Mouse (Mus musculus) inflammation-experienced regulatory T-cells, adult 6 months (primary cell): ENCODE results near the gene Trp63. TPM values are rescaled to one million over a fixed set of nuclear protein-coding genes. Genes with fewer than 3 reads are reported as not detected.
"Not testable (repeated sequence)": the region's sequence is repeated elsewhere in the genome, so short reads cannot be mapped to it uniquely, and the experiment has no call there.

Experiments
- ATAC-seq: one replicate; pipeline ENCODE4 v1.8.0; 2017
- polyA plus RNA-seq, 3 experiments: library from polyadenylated mRNA; unstranded; fragments of 100-300 nt; shearing (Covaris generic); gene quantifications; one replicate each; pipeline ENCODE4 v1.2.1; 2017

Gene Trp63
- polyA plus RNA-seq, result under 1 TPM in 1 of 3 experiments, not detected in 2; 0.26 TPM

- ATAC-seq, result no peak
These were observed at the start of gene Trp63 for GRCm38 (mm10) chr16:25683531-25684248. Gene Trp63 (plus strand): TSS chr16:25683763.

GRCm38 (mm10) chr16:25644716-25645115, 38.8 kb upstream of the Trp63 start:
- ATAC-seq, result not testable (repeated sequence)

GRCm38 (mm10) chr16:25660510-25661235, 22.9 kb upstream of the Trp63 start:
- ATAC-seq, result no peak

- no peak for ATAC-seq
These were observed 20.4 kb upstream of the Trp63 start for GRCm38 (mm10) chr16:25663116-25663515.

- no peak for ATAC-seq
These were observed 9.6 kb upstream of the Trp63 start for GRCm38 (mm10) chr16:25673861-25674440.

- no peak for ATAC-seq
These were observed 3.2 kb upstream of the Trp63 start for GRCm38 (mm10) chr16:25680369-25680768.

- no peak for ATAC-seq
These were observed 1.0 kb upstream of the Trp63 start for GRCm38 (mm10) chr16:25682533-25682932.

GRCm38 (mm10) chr16:25684572-25684971, 1.0 kb downstream of the Trp63 start:
- ATAC-seq, result no peak

- no peak for ATAC-seq
These were observed 7.0 kb downstream of the Trp63 start for GRCm38 (mm10) chr16:25690612-25691011.

GRCm38 (mm10) chr16:25701252-25701651, 17.7 kb downstream of the Trp63 start:
- ATAC-seq, result no peak

GRCm38 (mm10) chr16:25706260-25706659, 22.7 kb downstream of the Trp63 start:
- no peak for ATAC-seq

- ATAC-seq, result no peak
These were observed 32.2 kb downstream of the Trp63 start for GRCm38 (mm10) chr16:25715790-25716189.

GRCm38 (mm10) chr16:25723131-25723530, 39.6 kb downstream of the Trp63 start:
- ATAC-seq, result no peak

GRCm38 (mm10) chr16:25727001-25727400, 43.4 kb downstream of the Trp63 start:
- no peak for ATAC-seq

GRCm38 (mm10) chr16:25727957-25728506, 44.5 kb downstream of the Trp63 start:
- ATAC-seq, result no peak

- no peak for ATAC-seq
These were observed 53.3 kb downstream of the Trp63 start for GRCm38 (mm10) chr16:25736912-25737311.

- ATAC-seq, result no peak
These were observed 54.1 kb downstream of the Trp63 start for GRCm38 (mm10) chr16:25737623-25738050.

- no peak for ATAC-seq
These were observed 63.2 kb downstream of the Trp63 start for GRCm38 (mm10) chr16:25746807-25747206.

- no peak for ATAC-seq
These were observed 68.3 kb downstream of the Trp63 start for GRCm38 (mm10) chr16:25751866-25752265.

GRCm38 (mm10) chr16:25758108-25758507, 74.5 kb downstream of the Trp63 start:
- ATAC-seq, result no peak

GRCm38 (mm10) chr16:25765549-25765948, 82.0 kb downstream of the Trp63 start:
- ATAC-seq, result no peak

- no peak for ATAC-seq
These were observed 91.0 kb downstream of the Trp63 start for GRCm38 (mm10) chr16:25774611-25775010.

GRCm38 (mm10) chr16:25777501-25777900, 93.9 kb downstream of the Trp63 start:
- ATAC-seq, result no peak
